Mouse (Mus musculus) forebrain, embryonic 12.5 days (tissue): ENCODE measurements at regions not wholly inside any gene's neighbourhood (a gene's known extent, or its start where the extent isn't known, plus 50 kb on each side); places are given as distances from the start of the nearest gene placed in this dataset.

Experiments used
- ATAC-seq: fragments of 200-750 bp; cut with Nextera tagmentation; 2 replicates; pipeline ENCODE4 v1.8.0; 2017; ENCODE audit warnings: moderate TSS enrichment; ENCODE audit not compliant: low FRiP score
- H3K27ac ChIP-seq: fragments of 300-500 bp; sonication (generic); 2 replicates; pipeline ENCODE4 v1.5.1; 2016; ENCODE audit warnings: mild to moderate bottlenecking
- H3K27me3 ChIP-seq: fragments of 300-500 bp; sonication (generic); 2 replicates; pipeline ENCODE4 v1.6.1; 2016; ENCODE audit warnings: mild to moderate bottlenecking
- H3K36me3 ChIP-seq: fragments of 300-500 bp; sonication (generic); replicated peaks from 2 replicates; pipeline ENCODE4 v1.6.1; 2016; ENCODE audit warnings: mild to moderate bottlenecking
- H3K4me1 ChIP-seq: fragments of 300-500 bp; sonication (generic); 2 replicates; pipeline ENCODE4 v1.6.1; 2016
- H3K4me2 ChIP-seq: fragments of 300-500 bp; sonication (generic); 2 replicates; pipeline ENCODE4 v1.6.1; 2016; ENCODE audit warnings: mild to moderate bottlenecking, moderate library complexity
- H3K4me3 ChIP-seq: fragments of 300-500 bp; sonication (generic); replicated peaks from 2 replicates; pipeline ENCODE4 v1.5.1; 2016; ENCODE audit warnings: mild to moderate bottlenecking
- H3K9ac ChIP-seq: fragments of 300-500 bp; sonication (generic); 2 replicates; pipeline ENCODE4 v1.6.1; 2016; ENCODE audit warnings: mild to moderate bottlenecking
- H3K9me3 ChIP-seq: fragments of 300-500 bp; sonication (generic); 2 replicates; pipeline ENCODE4 v1.6.1; 2016
- WGBS: fragments of 180-500 bp; shearing (Covaris S2); methylation state at CpG from one replicate; pipeline ENCODE4 v1.1.7; 2016; 5-methylcytosine and 5-hydroxymethylcytosine counted together

- 33% methylated on average over 4 of the region's 4 CpGs for WGBS
- Histone ChIP-seq H3K9ac (no peak overlapping the region), H3K27ac (no peak overlapping the region), H3K4me3 (no peak overlapping the region), H3K4me2 (no peak overlapping the region), H3K9me3 (no peaks in the 10 kb centered on the region), H3K36me3 (no peaks in the 10 kb centered on the region), H3K4me1 (no peaks in the 10 kb centered on the region), H3K27me3 (no peaks in the 10 kb centered on the region)
- peak; percentile 23; the same call in 1 of the 2 replicates for ATAC-seq
Measured at GRCm38 (mm10) chr6:78115079-78115478, 135.6 kb upstream of the Ctnna2 start.

DNA sequence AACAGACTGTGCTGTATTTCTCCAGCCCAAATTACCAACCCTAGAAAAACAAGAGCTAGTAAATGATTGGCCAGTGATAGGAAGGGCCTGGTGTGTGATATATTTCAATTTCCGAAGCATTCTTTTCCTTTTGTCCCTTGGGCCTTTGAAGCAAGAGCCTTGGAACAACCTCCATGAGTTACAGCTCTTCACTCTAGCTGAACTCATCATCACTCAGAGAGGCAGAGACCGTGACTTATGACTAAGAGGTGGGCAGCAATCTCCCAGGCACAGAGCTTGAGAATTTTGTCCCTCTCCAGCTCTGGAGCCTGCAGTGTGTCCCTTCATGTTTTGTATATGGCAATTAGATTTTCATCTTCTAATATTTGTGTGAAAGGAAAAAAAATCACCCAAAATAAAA, 103.0 kb upstream of the Ctnna2 start:
- Histone ChIP-seq H3K4me2 (no peak overlapping the region), H3K27ac (no peak overlapping the region), H3K4me1 (no peaks in the 10 kb centered on the region), H3K9ac (no peak overlapping the region), H3K36me3 (no peaks in the 10 kb centered on the region), H3K4me3 (no peak overlapping the region), H3K27me3 (no peaks in the 10 kb centered on the region), H3K9me3 (no peaks in the 10 kb centered on the region)
- WGBS: 85% methylated on average over 2 of the region's 2 CpGs
- ATAC-seq: no peak

- H3K4me1 ChIP-seq: no peaks in the 10 kb centered on the region
- H3K4me3 ChIP-seq: no peak overlapping the region
- no peaks in the 10 kb centered on the region for H3K27me3 ChIP-seq
- H3K27ac ChIP-seq: no peak overlapping the region
- 82% methylated on average over 4 of the region's 4 CpGs for WGBS
- H3K4me2 ChIP-seq: no peak overlapping the region
- no peaks in the 10 kb centered on the region for H3K36me3 ChIP-seq
- no peaks in the 10 kb centered on the region for H3K9me3 ChIP-seq
- ATAC-seq: no peak
- no peak overlapping the region for H3K9ac ChIP-seq
Measured at GRCm38 (mm10) chr6:78078919-78079318, 99.4 kb upstream of the Ctnna2 start.

- Histone ChIP-seq H3K36me3 (no peaks in the 10 kb centered on the region), H3K4me3 (no peak overlapping the region), H3K9ac (no peak overlapping the region), H3K27me3 (no peaks in the 10 kb centered on the region), H3K27ac (no peak overlapping the region), H3K4me2 (no peak overlapping the region), H3K9me3 (no peaks in the 10 kb centered on the region), H3K4me1 (peaks cover 4% of the 10 kb centered on the region; the same call in 1 of the 2 replicates)
- WGBS: 36% methylated on average over 1 of the region's 1 CpGs
- ATAC-seq: peak; percentile 46; the same call in 1 of the 2 replicates
Measured at GRCm38 (mm10) chr6:78066323-78066722, 86.8 kb upstream of the Ctnna2 start.

DNA sequence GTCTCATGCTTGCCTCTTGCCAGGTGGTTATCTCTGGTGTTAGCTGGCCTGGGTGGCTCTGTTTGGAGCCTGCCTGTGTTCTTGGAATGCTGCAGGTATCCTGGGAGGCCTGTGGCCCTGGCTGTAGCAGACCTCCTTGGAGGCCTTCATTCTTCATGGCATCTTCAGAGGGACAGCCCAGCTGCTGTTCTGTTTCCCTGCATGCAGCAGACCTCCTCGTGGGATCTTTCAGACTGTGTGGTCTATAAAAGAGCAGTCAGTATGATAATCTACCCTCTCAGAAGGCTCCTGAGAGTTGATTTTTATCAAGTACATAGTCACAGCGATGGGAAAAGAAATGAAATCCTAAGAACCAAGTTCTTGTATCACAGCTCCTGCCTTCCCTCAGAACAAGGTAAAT, 86.2 kb upstream of the Ctnna2 start:
- Histone ChIP-seq H3K36me3 (no peaks in the 10 kb centered on the region), H3K4me2 (no peak overlapping the region), H3K27ac (no peak overlapping the region), H3K9ac (no peak overlapping the region), H3K4me1 (peaks cover 4% of the 10 kb centered on the region; the same call in 1 of the 2 replicates), H3K27me3 (no peaks in the 10 kb centered on the region), H3K4me3 (no peak overlapping the region), H3K9me3 (no peaks in the 10 kb centered on the region)
- WGBS: 49% methylated on average over 2 of the region's 2 CpGs
- ATAC-seq: 0 out of 2 replicates have a peak, but pooled peaks have one; percentile 14
